Mouse (Mus musculus) MN1 (cell line): Measurements from ENCODE around the gene Iqsec2.

Experiments
- DNase-seq: peaks from one replicate; pipeline ENCODE4 v3.0.0-alpha.2; 2016; ENCODE audit warnings: low spot score

The Iqsec2 gene

GRCm38 (mm10) chrX:152271189-152271588, 127.1 kb downstream of the Iqsec2 start:
- no peak for DNase-seq
